Mouse (Mus musculus): ENCODE results near the gene Retreg1.

Gene Retreg1

DNA sequence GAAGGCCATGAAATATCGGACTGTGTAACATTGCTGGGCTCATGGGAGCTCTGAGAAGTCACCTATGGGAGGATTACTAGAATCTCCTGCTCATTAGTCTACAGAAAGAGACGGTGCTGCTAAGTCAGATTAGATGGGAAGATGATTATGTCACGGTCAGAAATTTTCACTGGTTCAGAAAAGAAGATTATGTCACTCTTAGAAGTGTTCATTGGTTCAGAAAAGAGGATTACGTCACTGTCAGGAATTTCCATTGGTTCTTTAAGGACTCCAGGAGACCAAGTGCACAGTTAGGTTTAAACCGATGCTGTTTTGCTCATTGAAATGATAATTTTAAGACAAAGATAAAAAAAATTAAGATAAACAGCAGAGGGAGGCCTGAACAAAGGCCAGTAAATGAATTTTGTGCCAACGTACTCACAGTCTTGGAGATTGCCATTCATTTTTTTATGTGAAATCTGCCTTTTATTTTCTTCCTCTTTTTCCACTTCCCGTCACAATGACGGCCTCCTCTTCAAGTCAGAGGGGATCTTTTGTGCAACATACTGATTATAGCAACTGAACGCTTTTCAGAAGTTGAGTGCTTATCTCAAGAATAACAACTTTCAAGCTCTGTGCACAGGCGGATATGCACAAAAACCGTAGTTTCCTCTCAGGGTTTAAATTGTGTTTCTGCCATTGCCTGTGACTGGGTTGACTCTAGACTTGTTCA lies 67.0 kb downstream of the Retreg1 start:
- Histone ChIP-seq H3K36me3 (ENCODE audit: insufficient read depth, low read length) (no peaks in the 10 kb centered on the region), H3K9me3 (ENCODE audit: low read length) (no peaks in the 10 kb centered on the region), H3K27me3 (ENCODE audit: insufficient read depth, low read length) (no peaks in the 10 kb centered on the region), H3K4me3 (replicated peaks; ENCODE audit: low read length) (no peak overlapping the region), H3K4me1 (replicated peaks; ENCODE audit: low read depth, low read length) (peaks cover 10% of the 10 kb centered on the region)
- no peak for TF ChIP-seq POU5F1 (IDR thresholded peaks at IDR 0.05; ENCODE audit: borderline replicate concordance, low read length)
- TF ChIP-seq NANOG (IDR thresholded peaks at IDR 0.05; ENCODE audit: borderline replicate concordance, low read length): no peak
- TF ChIP-seq CTCF (conservative IDR thresholded peaks at IDR 0.05; ENCODE audit: low read length): no peak

DNA sequence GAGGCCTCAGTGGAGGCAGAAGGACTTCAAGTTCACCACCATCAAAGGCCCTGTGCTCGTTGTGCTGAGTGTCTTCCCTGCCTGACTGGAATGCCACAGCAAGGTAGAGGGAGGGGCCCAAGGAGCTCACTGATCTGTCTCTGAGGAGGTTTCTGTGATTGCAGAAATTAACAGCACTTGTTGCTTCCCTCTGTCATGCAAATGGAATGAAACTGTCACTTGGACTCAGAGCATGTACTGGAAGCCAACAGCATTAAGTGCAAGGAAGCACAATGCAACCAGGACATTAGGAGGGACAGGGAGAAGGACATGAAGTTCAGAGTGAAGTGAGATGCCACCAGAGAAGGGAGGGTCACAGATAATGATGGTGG lies 67.5 kb downstream of the Retreg1 start:
- Histone ChIP-seq H3K9me3 (ENCODE audit: low read length) (no peaks in the 10 kb centered on the region), H3K4me3 (replicated peaks; ENCODE audit: low read length) (no peak overlapping the region), H3K36me3 (ENCODE audit: insufficient read depth, low read length) (no peaks in the 10 kb centered on the region), H3K4me1 (replicated peaks; ENCODE audit: low read depth, low read length) (peaks cover 10% of the 10 kb centered on the region), H3K27me3 (ENCODE audit: insufficient read depth, low read length) (no peaks in the 10 kb centered on the region)
- TF ChIP-seq CTCF (conservative IDR thresholded peaks at IDR 0.05; ENCODE audit: low read length): no peak
- TF ChIP-seq NANOG (IDR thresholded peaks at IDR 0.05; ENCODE audit: borderline replicate concordance, low read length): no peak
- TF ChIP-seq POU5F1 (IDR thresholded peaks at IDR 0.05; ENCODE audit: borderline replicate concordance, low read length): no peak

DNA sequence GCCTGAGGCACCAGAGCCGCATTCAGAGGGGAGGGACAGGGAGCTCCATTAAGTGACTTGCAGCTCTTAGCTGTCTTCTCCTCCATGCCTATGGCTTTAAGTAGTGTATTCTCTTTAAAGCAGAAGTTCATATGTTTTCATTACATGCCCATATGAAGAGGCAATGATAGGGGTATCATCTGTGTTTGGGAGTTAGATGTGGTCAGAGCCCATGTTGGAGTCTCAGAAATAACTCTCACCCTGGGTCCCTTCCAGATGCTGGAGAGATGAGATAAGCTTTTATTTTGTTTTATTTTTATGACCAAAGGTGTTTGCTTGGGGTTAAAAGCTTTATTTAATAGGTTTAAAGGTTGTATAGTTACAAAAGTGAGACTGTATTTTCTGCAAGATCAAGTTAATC lies 67.9 kb downstream of the Retreg1 start:
- Histone ChIP-seq H3K4me3 (replicated peaks; ENCODE audit: low read length) (no peak overlapping the region), H3K27me3 (ENCODE audit: insufficient read depth, low read length) (no peaks in the 10 kb centered on the region)
- no peak for TF ChIP-seq NANOG (IDR thresholded peaks at IDR 0.05; ENCODE audit: borderline replicate concordance, low read length)
- no peak for TF ChIP-seq POU5F1 (IDR thresholded peaks at IDR 0.05; ENCODE audit: borderline replicate concordance, low read length)
- TF ChIP-seq CTCF (conservative IDR thresholded peaks at IDR 0.05; ENCODE audit: low read length): no peak

DNA sequence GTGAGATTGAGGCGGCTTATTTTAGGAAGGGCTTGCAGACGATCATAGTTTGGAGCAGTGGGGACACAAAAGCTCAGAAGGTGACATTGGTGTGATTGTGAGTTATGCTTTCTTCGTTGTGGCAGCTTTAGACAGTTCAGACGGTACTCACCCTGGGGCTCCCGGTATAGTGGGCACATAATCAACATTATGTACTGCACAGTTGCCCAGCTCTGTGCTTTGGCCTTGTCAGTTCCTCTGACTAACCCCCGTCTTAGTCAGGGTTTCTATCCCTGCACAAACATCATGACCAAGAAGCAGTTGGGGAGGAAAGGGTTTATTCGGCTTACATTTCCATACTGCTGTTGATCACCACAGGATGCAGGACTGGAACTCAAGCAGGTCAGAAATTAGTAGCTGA lies 69.9 kb downstream of the Retreg1 start:
- H3K4me1 ChIP-seq (replicated peaks; ENCODE audit: low read depth, low read length): peaks cover 10% of the 10 kb centered on the region
- H3K9me3 ChIP-seq (ENCODE audit: low read length): no peaks in the 10 kb centered on the region
- TF ChIP-seq CTCF (conservative IDR thresholded peaks at IDR 0.05; ENCODE audit: low read length) (no peak), POU5F1 (IDR thresholded peaks at IDR 0.05; ENCODE audit: borderline replicate concordance, low read length) (no peak), NANOG (IDR thresholded peaks at IDR 0.05; ENCODE audit: borderline replicate concordance, low read length) (no peak)

More for the DNA sequence above, 67.9 kb downstream of the Retreg1 start:
- Histone ChIP-seq H3K4me1 (replicated peaks; ENCODE audit: low read depth, low read length) (peaks cover 10% of the 10 kb centered on the region), H3K9me3 (ENCODE audit: low read length) (no peaks in the 10 kb centered on the region), H3K36me3 (ENCODE audit: insufficient read depth, low read length) (no peaks in the 10 kb centered on the region)

DNA sequence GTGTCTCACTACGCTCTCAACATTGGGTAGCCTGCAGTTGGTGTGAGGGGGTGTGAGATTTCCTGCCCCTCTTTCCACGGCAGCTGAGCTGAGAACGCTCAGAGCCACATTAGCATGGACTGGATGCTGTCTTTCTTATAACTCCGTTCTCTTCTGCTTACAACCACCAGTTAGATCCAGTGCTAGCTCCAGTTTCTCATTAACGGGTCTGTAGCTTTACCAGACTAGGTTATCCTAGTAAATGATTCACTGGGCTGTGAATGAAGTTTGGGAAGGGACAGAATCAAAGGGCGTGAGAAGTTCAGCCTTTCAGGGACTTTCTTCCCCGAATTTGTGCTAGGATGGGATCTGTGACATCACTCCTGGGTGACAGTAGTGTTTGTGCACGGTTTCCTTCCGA lies 70.7 kb downstream of the Retreg1 start:
- no peaks in the 10 kb centered on the region for H3K27me3 ChIP-seq (ENCODE audit: insufficient read depth, low read length)
- H3K36me3 ChIP-seq (ENCODE audit: insufficient read depth, low read length): no peaks in the 10 kb centered on the region
- no peak overlapping the region for H3K4me3 ChIP-seq (replicated peaks; ENCODE audit: low read length)
- no peaks in the 10 kb centered on the region for H3K9me3 ChIP-seq (ENCODE audit: low read length)
- TF ChIP-seq CTCF (conservative IDR thresholded peaks at IDR 0.05; ENCODE audit: low read length) (no peak), POU5F1 (IDR thresholded peaks at IDR 0.05; ENCODE audit: borderline replicate concordance, low read length) (no peak), NANOG (IDR thresholded peaks at IDR 0.05; ENCODE audit: borderline replicate concordance, low read length) (no peak)
- peaks cover 10% of the 10 kb centered on the region for H3K4me1 ChIP-seq (replicated peaks; ENCODE audit: low read depth, low read length)

More for the DNA sequence above, 69.9 kb downstream of the Retreg1 start:
- Histone ChIP-seq H3K27me3 (ENCODE audit: insufficient read depth, low read length) (no peaks in the 10 kb centered on the region), H3K4me3 (replicated peaks; ENCODE audit: low read length) (no peak overlapping the region), H3K36me3 (ENCODE audit: insufficient read depth, low read length) (no peaks in the 10 kb centered on the region)

DNA sequence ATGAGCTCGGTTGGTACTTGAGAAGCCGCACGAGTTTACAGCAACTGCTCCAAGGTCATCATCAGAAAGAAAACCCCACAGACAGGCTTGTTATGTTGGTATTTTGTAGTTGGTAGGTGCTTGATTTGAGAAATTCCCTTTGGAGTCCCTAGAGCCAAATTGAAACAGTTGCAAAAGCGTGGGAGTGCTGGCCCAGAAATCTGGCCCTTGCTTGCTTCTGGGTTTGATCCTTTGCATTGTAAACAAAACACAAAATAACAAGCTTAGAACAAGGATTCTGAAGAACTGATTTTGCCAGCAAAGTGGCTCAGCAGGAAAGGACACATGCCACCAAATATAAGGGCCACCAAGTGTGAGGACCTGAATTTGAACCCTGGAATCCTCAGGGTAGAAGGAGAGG lies 71.2 kb downstream of the Retreg1 start:
- Histone ChIP-seq H3K9me3 (ENCODE audit: low read length) (no peaks in the 10 kb centered on the region), H3K27me3 (ENCODE audit: insufficient read depth, low read length) (no peaks in the 10 kb centered on the region), H3K4me3 (replicated peaks; ENCODE audit: low read length) (no peak overlapping the region), H3K36me3 (ENCODE audit: insufficient read depth, low read length) (no peaks in the 10 kb centered on the region), H3K4me1 (replicated peaks; ENCODE audit: low read depth, low read length) (peaks cover 10% of the 10 kb centered on the region)
- TF ChIP-seq CTCF (conservative IDR thresholded peaks at IDR 0.05; ENCODE audit: low read length) (no peak), NANOG (IDR thresholded peaks at IDR 0.05; ENCODE audit: borderline replicate concordance, low read length) (no peak), POU5F1 (IDR thresholded peaks at IDR 0.05; ENCODE audit: borderline replicate concordance, low read length) (no peak)

DNA sequence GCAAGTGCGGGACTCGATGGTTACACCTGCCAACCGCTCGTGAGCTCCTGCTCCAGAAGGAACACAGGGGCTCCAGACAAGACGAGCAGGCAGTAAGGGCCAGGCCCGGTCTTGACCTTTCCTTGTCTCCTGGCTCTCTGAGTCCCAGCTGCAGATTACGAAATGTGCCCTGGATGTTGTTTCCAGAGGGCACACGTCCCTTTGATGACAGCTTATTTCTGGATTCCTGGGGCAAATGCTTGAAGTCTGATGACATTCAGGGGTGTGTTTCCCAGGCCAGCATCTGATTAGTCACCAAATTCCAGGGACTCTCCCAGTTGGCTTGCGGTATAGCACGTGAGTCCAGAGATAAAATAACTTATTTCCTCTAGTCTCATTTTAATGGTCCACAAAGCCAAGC lies 72.0 kb downstream of the Retreg1 start:
- Histone ChIP-seq H3K4me3 (replicated peaks; ENCODE audit: low read length) (no peak overlapping the region), H3K36me3 (ENCODE audit: insufficient read depth, low read length) (no peaks in the 10 kb centered on the region)
- no peak for TF ChIP-seq CTCF (conservative IDR thresholded peaks at IDR 0.05; ENCODE audit: low read length)
- TF ChIP-seq NANOG (IDR thresholded peaks at IDR 0.05; ENCODE audit: borderline replicate concordance, low read length): no peak
- TF ChIP-seq POU5F1 (IDR thresholded peaks at IDR 0.05; ENCODE audit: borderline replicate concordance, low read length): no peak

DNA sequence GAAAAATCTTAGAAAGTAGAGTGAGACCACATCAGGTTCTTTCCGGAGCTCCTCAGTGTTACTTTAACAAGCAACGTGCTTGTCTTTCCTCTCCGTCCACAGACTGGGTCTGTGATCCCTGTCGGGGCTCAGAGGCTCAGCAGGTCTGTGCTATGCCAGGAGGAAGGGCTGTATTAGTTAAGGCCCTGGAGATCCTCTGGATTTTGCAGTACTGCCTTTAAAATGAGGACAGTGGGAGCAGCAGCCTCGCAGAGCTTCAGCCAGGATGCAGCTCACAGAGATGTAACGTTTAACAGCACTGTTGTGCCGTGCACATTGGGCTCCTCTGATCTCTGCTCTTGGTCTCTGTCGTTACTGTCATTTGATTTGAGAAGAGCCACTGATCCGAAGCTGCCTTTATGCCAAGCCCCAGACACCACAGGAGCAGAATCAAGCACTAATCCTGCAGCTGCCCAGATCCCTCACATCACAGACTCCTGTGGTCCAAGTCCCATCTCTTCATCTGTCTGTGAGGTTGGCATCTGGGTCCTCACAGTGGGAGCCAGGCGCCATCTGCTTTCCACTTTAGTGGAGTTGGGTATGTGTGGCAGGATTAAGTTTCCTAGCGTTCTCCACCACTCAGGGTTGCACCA lies 72.7 kb downstream of the Retreg1 start:
- no peaks in the 10 kb centered on the region for H3K36me3 ChIP-seq (ENCODE audit: insufficient read depth, low read length)

More for the DNA sequence above, 72.0 kb downstream of the Retreg1 start:
- H3K9me3 ChIP-seq (ENCODE audit: low read length): no peaks in the 10 kb centered on the region
- peaks cover 10% of the 10 kb centered on the region for H3K4me1 ChIP-seq (replicated peaks; ENCODE audit: low read depth, low read length)
- no peaks in the 10 kb centered on the region for H3K27me3 ChIP-seq (ENCODE audit: insufficient read depth, low read length)

More for the DNA sequence above, 72.7 kb downstream of the Retreg1 start:
- H3K4me3 ChIP-seq (replicated peaks; ENCODE audit: low read length): no peak overlapping the region
- H3K9me3 ChIP-seq (ENCODE audit: low read length): no peaks in the 10 kb centered on the region
- no peak for TF ChIP-seq NANOG (IDR thresholded peaks at IDR 0.05; ENCODE audit: borderline replicate concordance, low read length)
- TF ChIP-seq CTCF (conservative IDR thresholded peaks at IDR 0.05; ENCODE audit: low read length): no peak
- TF ChIP-seq POU5F1 (IDR thresholded peaks at IDR 0.05; ENCODE audit: borderline replicate concordance, low read length): no peak
- no peaks in the 10 kb centered on the region for H3K27me3 ChIP-seq (ENCODE audit: insufficient read depth, low read length)
- peaks cover 3% of the 10 kb centered on the region for H3K4me1 ChIP-seq (replicated peaks; ENCODE audit: low read depth, low read length)

Data from E14TG2a.4 (cell line).